Mouse (Mus musculus) forelimb bud, embryonic 11.5 days (tissue): Measurements from ENCODE around the gene Lpar2.

ENCODE experiments used
- DNase-seq: peaks from one replicate; pipeline ENCODE4 v3.0.0-alpha.2; 2012; ENCODE audit warnings: low read depth, low spot score

Lpar2 gene

GRCm38 (mm10) chr8:69867696-69868326 lies 45.6 kb downstream of the Lpar2 start:
- no peak for DNase-seq

GRCm38 (mm10) chr8:69870003-69870765 lies 48.0 kb downstream of the Lpar2 start:
- DNase-seq, result no peak

GRCm38 (mm10) chr8:69870907-69871306 lies 48.7 kb downstream of the Lpar2 start:
- no peak for DNase-seq

GRCm38 (mm10) chr8:69874155-69874554 lies 51.9 kb downstream of the Lpar2 start:
- DNase-seq, result peak; percentile 68

- no peak for DNase-seq
These were observed 52.4 kb downstream of the Lpar2 start for GRCm38 (mm10) chr8:69874654-69875053.

GRCm38 (mm10) chr8:69876097-69876496 lies 53.9 kb downstream of the Lpar2 start:
- DNase-seq, result no peak

GRCm38 (mm10) chr8:69876967-69877366 lies 54.7 kb downstream of the Lpar2 start:
- DNase-seq, result no peak

GRCm38 (mm10) chr8:69877396-69877795 lies 55.2 kb downstream of the Lpar2 start:
- DNase-seq, result no peak

GRCm38 (mm10) chr8:69877992-69878391 lies 55.8 kb downstream of the Lpar2 start:
- DNase-seq, result no peak

- no peak for DNase-seq
These were observed 57.4 kb downstream of the Lpar2 start for GRCm38 (mm10) chr8:69879678-69880077.
